11 mouse cellular contexts compared by ENCODE assay signal in genomic region chr7:124788781-124789180, GRCm38 (mm10).
DNase-seq lines count a peak whose midpoint lies in the region; ATAC-seq and TF ChIP-seq lines count a peak whose summit lies in the region.
"Had no signal": no experiment of that assay in that cellular context is flagged by ENCODE, and none has a peak within 500 bp of the region (broad histone marks: within the 10 kb centered on the region; RNA-seq: fewer than 3 reads in every experiment).

No protein-coding gene starts in this region.

- no peaks in the 10 kb centered on the region for H3K9me3 ChIP-seq in midbrain, postnatal 0 days (ENCODE audit: low read length)
- no peaks in the 10 kb centered on the region for H3K9me3 ChIP-seq in midbrain, embryonic 10.5 days (replicated peaks)
- H3K9me3 ChIP-seq: embryonic facial prominence, embryonic 15.5 days had no signal

- no peaks in the 10 kb centered on the region for H3K36me3 ChIP-seq in midbrain, postnatal 0 days (ENCODE audit: insufficient read depth, low read length)
- no peaks in the 10 kb centered on the region for H3K36me3 ChIP-seq in midbrain, embryonic 10.5 days
- H3K36me3 ChIP-seq: embryonic facial prominence, embryonic 15.5 days had no signal

- no peak overlapping the region for H3K4me2 ChIP-seq in midbrain, postnatal 0 days (ENCODE audit: low read depth, low read length, poor library complexity, severe bottlenecking)
- H3K4me2 ChIP-seq: embryonic facial prominence, embryonic 15.5 days; lung, embryonic 14.5 days had no signal

- DNase-seq in midbrain, postnatal 0 days (ENCODE audit: low spot score): peak; percentile 24
- DNase-seq in midbrain, embryonic 10.5 days (ENCODE audit: low spot score): no peak
- DNase-seq in frontal cortex, postnatal 36 days (ENCODE audit: low spot score in 2 of 2): peak; percentile 72 to 88
- DNase-seq in left cerebral cortex, postnatal 10 days (ENCODE audit: extremely low spot score in 1 of 2, low spot score in 2 of 2): peak; percentile 44 to 78
- DNase-seq in retina, postnatal 1 day: no peak
- DNase-seq in lung, postnatal 36 days: no peak
- DNase-seq in adipocyte (ENCODE audit: low spot score): no peak
- no peak for DNase-seq in kidney, adult 8-10 months
- DNase-seq: heart, adult 18-20 months; lung, embryonic 14.5 days had no signal

- TF ChIP-seq CTCF in midbrain, postnatal 0 days (IDR thresholded peaks at IDR 0.05): no peak

- intact Hi-C loops in left cerebral cortex, postnatal 10 days (cut with DNase I): loop anchor here (10.0 kb wide), 5 partner anchors 396 to 1264 kb away; partner anchors contain the start of gene Hs3st4

- no peak overlapping the region for H3K9ac ChIP-seq in midbrain, postnatal 0 days (replicated peaks; ENCODE audit: low read length, poor library complexity, severe bottlenecking)
- H3K9ac ChIP-seq: embryonic facial prominence, embryonic 15.5 days; lung, embryonic 14.5 days had no signal

- no peak overlapping the region for H3K27ac ChIP-seq in midbrain, postnatal 0 days (ENCODE audit: low read depth, low read length)
- H3K27ac ChIP-seq in midbrain, embryonic 10.5 days (replicated peaks): no peak overlapping the region
- H3K27ac ChIP-seq: embryonic facial prominence, embryonic 15.5 days had no signal

- ATAC-seq in midbrain, postnatal 0 days (ENCODE audit: low FRiP score): no peak

- no peak overlapping the region for H3K4me3 ChIP-seq in midbrain, postnatal 0 days (ENCODE audit: low read depth, low read length)
- H3K4me3 ChIP-seq in midbrain, embryonic 10.5 days: no peak overlapping the region
- H3K4me3 ChIP-seq: embryonic facial prominence, embryonic 15.5 days had no signal

- H3K4me1 ChIP-seq in midbrain, postnatal 0 days (ENCODE audit: insufficient read depth, low read length): no peaks in the 10 kb centered on the region
- no peaks in the 10 kb centered on the region for H3K4me1 ChIP-seq in midbrain, embryonic 10.5 days
- H3K4me1 ChIP-seq: embryonic facial prominence, embryonic 15.5 days had no signal

- no peaks in the 10 kb centered on the region for H3K27me3 ChIP-seq in midbrain, postnatal 0 days (ENCODE audit: insufficient read depth, low read length)
- no peaks in the 10 kb centered on the region for H3K27me3 ChIP-seq in midbrain, embryonic 10.5 days (ENCODE audit: low read depth, poor library complexity, severe bottlenecking)
- H3K27me3 ChIP-seq: embryonic facial prominence, embryonic 15.5 days had no signal

- 86% methylated on average over 3 of the region's 3 CpGs for WGBS in midbrain, postnatal 0 days
- WGBS in midbrain, embryonic 10.5 days: 85% methylated on average over 3 of the region's 3 CpGs

Comparison
In these comparisons a context has a peak if more than half of its experiments do, and no peak if none do; other contexts are left out.
1. DNase-seq: peak in midbrain, postnatal 0 days (single experiment), frontal cortex, postnatal 36 days (2 of 2) and left cerebral cortex, postnatal 10 days (2 of 2); none in midbrain, embryonic 10.5 days (single experiment), retina, postnatal 1 day (single experiment), lung, postnatal 36 days (single experiment), adipocyte (single experiment) and kidney, adult 8-10 months (0 of 2).